Mouse (Mus musculus): ENCODE results near the gene Pwwp2b. TPM values are rescaled to one million over a fixed set of nuclear protein-coding genes. Genes with fewer than 3 reads are reported as not detected.

Pwwp2b gene
- polyA plus RNA-seq, 1 experiment from 2014 or later = 5.0 TPM

GRCm38 (mm10) chr7:139299424-139299823 is 51.1 kb downstream of the Pwwp2b start:
- H3K27ac ChIP-seq (replicated peaks; ENCODE audit: low read depth, low read length) = no peak overlapping the region
- no peaks in the 10 kb centered on the region for H3K27me3 ChIP-seq (ENCODE audit: control insufficient read depth, insufficient read depth, low read length)
- 15% methylated on average over 8 of the region's 8 CpGs for WGBS
- ATAC-seq (replicated peaks; ENCODE audit: insufficient number of reproducible peaks, low FRiP score, low TSS enrichment, low read depth) = 0 out of 2 replicates have a peak, but pooled peaks have one; percentile 40
- H3K4me1 ChIP-seq (ENCODE audit: control insufficient read depth, insufficient read depth, low read length) = peaks cover 3% of the 10 kb centered on the region; the same call in 1 of the 2 replicates
- H3K4me3 ChIP-seq (ENCODE audit: low read depth, low read length) = no peak overlapping the region
- no peaks in the 10 kb centered on the region for H3K9me3 ChIP-seq (replicated peaks; ENCODE audit: control insufficient read depth, low read length)
- DNase-seq (ENCODE audit: low spot score) = peak; percentile 87
- H3K36me3 ChIP-seq (replicated peaks; ENCODE audit: control insufficient read depth, insufficient read depth, low read depth, low read length) = no peaks in the 10 kb centered on the region
- no peak overlapping the region for H3K9ac ChIP-seq (replicated peaks; ENCODE audit: low read length)
- H3K4me2 ChIP-seq (ENCODE audit: low read depth, low read length) = no peak overlapping the region

DNA sequence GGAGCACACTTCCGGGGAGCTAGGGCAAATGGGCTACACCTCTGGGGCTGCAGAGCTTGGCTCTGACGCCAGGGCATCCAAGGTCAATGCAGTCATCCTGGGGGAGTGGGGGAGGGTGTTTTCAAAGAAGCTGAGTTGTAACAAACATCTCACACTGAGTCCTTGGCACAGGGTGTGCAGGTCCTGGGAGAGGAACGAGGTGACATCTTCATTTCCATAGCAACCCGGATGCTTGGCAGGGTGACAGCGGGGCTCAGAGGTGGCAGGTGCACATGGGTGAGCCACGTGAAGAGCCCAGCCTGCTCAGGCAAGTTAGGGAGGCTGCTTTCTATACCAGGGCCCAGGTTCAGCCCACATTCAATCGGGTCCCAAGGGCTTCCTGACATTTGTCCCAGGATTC is 52.1 kb downstream of the Pwwp2b start:
- no peak for ATAC-seq (replicated peaks; ENCODE audit: insufficient number of reproducible peaks, low FRiP score, low TSS enrichment, low read depth)
- Histone ChIP-seq H3K9me3 (replicated peaks; ENCODE audit: control insufficient read depth, low read length) (no peaks in the 10 kb centered on the region), H3K27me3 (ENCODE audit: control insufficient read depth, insufficient read depth, low read length) (no peaks in the 10 kb centered on the region), H3K27ac (replicated peaks; ENCODE audit: low read depth, low read length) (no peak overlapping the region), H3K4me3 (ENCODE audit: low read depth, low read length) (no peak overlapping the region), H3K36me3 (replicated peaks; ENCODE audit: control insufficient read depth, insufficient read depth, low read depth, low read length) (no peaks in the 10 kb centered on the region), H3K9ac (replicated peaks; ENCODE audit: low read length) (no peak overlapping the region), H3K4me2 (ENCODE audit: low read depth, low read length) (no peak overlapping the region), H3K4me1 (ENCODE audit: control insufficient read depth, insufficient read depth, low read length) (peaks cover 3% of the 10 kb centered on the region; the same call in 1 of the 2 replicates)
- WGBS = 62% methylated on average over 7 of the region's 7 CpGs
- DNase-seq (ENCODE audit: low spot score) = no peak

DNA sequence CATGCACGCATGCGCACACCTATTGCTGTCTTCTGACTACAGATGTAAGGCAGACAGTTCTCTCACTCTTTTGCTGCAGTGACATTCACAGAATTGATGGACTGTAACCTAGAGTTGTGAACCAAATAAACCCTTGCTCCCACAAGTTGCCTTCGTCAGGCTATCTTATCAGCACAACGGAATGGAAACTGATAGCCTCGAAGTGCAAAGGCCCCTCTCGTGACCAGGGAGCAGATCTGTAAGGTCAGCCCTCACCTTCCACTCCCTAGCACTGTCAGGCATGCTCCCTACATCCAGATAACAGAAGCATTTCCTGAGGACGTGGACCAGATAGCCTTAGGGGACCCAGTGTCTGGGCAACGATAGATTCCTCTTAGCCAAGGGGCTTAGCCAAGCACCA is 53.2 kb downstream of the Pwwp2b start:
- no peaks in the 10 kb centered on the region for H3K27me3 ChIP-seq (ENCODE audit: control insufficient read depth, insufficient read depth, low read length)
- no peak for ATAC-seq (replicated peaks; ENCODE audit: insufficient number of reproducible peaks, low FRiP score, low TSS enrichment, low read depth)
- no peak overlapping the region for H3K9ac ChIP-seq (replicated peaks; ENCODE audit: low read length)
- H3K4me2 ChIP-seq (ENCODE audit: low read depth, low read length) = no peak overlapping the region
- peaks cover 3% of the 10 kb centered on the region; the same call in 1 of the 2 replicates for H3K4me1 ChIP-seq (ENCODE audit: control insufficient read depth, insufficient read depth, low read length)
- H3K36me3 ChIP-seq (replicated peaks; ENCODE audit: control insufficient read depth, insufficient read depth, low read depth, low read length) = no peaks in the 10 kb centered on the region
- no peak overlapping the region for H3K4me3 ChIP-seq (ENCODE audit: low read depth, low read length)
- 69% methylated on average over 8 of the region's 8 CpGs for WGBS
- no peaks in the 10 kb centered on the region for H3K9me3 ChIP-seq (replicated peaks; ENCODE audit: control insufficient read depth, low read length)
- DNase-seq (ENCODE audit: low spot score) = no peak
- no peak overlapping the region for H3K27ac ChIP-seq (replicated peaks; ENCODE audit: low read depth, low read length)

DNA sequence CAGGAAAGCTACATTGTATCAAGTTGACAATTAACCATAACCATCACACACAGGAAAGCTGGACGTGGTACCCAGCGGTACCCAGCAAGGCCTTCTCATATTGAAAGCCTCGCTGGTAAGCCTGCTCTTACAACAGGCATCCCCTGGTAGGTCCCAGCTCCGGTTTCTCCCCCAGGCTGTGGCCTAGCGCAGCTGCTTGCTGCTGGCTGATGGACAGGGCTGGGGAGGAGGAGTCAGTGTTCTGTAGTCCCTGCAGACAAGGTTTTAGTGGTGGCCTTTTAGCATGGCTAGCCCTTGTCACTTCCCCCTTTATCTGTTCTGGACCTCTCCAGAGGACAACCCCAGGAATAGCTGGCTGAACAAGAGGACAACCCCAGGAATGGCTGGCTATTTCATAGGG is 54.0 kb downstream of the Pwwp2b start:
- Histone ChIP-seq H3K4me1 (ENCODE audit: control insufficient read depth, insufficient read depth, low read length) (peaks cover 3% of the 10 kb centered on the region; the same call in 1 of the 2 replicates), H3K4me2 (ENCODE audit: low read depth, low read length) (no peak overlapping the region), H3K27me3 (ENCODE audit: control insufficient read depth, insufficient read depth, low read length) (no peaks in the 10 kb centered on the region), H3K36me3 (replicated peaks; ENCODE audit: control insufficient read depth, insufficient read depth, low read depth, low read length) (no peaks in the 10 kb centered on the region), H3K27ac (replicated peaks; ENCODE audit: low read depth, low read length) (no peak overlapping the region), H3K4me3 (ENCODE audit: low read depth, low read length) (no peak overlapping the region), H3K9me3 (replicated peaks; ENCODE audit: control insufficient read depth, low read length) (no peaks in the 10 kb centered on the region), H3K9ac (replicated peaks; ENCODE audit: low read length) (no peak overlapping the region)
- 33% methylated on average over 5 of the region's 5 CpGs for WGBS
- ATAC-seq (replicated peaks; ENCODE audit: insufficient number of reproducible peaks, low FRiP score, low TSS enrichment, low read depth) (no peak), DNase-seq (ENCODE audit: low spot score) (peak; percentile 25)

DNA sequence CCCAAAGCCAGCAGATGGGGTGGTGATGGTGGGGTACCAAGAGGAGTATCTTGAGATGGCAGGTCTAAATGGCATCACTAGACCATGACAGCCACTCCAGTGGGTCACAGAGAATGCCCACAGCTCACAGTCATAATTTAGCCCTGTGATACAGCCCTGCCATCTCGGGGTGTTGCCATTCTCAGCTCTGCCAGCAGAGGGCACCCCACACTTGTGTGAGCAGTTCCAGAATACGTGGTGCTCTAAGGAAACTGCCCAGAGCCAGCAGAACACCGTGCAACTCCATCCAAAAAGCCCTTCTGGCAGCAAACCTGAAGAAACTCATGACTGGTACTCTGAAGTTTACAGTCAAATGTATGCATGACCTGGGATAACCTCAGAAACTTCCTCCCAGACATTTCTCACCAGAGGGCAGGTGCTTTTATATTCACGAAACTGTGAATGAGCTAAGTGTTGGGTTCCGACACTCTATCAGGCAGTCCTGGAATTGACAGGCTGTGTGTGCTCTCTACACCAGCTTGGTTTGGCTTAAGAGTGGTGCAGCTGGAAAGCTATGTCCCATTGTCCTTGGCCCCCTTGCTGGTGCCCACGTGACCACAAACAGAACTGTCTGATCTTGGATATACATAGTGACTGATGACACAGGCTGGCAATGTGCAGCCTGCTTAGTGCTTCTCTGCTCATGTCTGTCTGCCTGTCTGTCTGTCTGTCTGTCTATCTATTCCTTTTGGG is 55.2 kb downstream of the Pwwp2b start:
- no peaks in the 10 kb centered on the region for H3K36me3 ChIP-seq (replicated peaks; ENCODE audit: control insufficient read depth, insufficient read depth, low read depth, low read length)
- H3K9me3 ChIP-seq (replicated peaks; ENCODE audit: control insufficient read depth, low read length) = no peaks in the 10 kb centered on the region
- H3K9ac ChIP-seq (replicated peaks; ENCODE audit: low read length) = no peak overlapping the region
- no peak overlapping the region for H3K4me2 ChIP-seq (ENCODE audit: low read depth, low read length)
- H3K4me3 ChIP-seq (ENCODE audit: low read depth, low read length) = no peak overlapping the region
- H3K4me1 ChIP-seq (ENCODE audit: control insufficient read depth, insufficient read depth, low read length) = peaks cover 3% of the 10 kb centered on the region; the same call in 1 of the 2 replicates
- H3K27ac ChIP-seq (replicated peaks; ENCODE audit: low read depth, low read length) = no peak overlapping the region
- DNase-seq (ENCODE audit: low spot score) (peak; percentile 89), ATAC-seq (replicated peaks; ENCODE audit: insufficient number of reproducible peaks, low FRiP score, low TSS enrichment, low read depth) (peak; percentile 47)
- no peaks in the 10 kb centered on the region for H3K27me3 ChIP-seq (ENCODE audit: control insufficient read depth, insufficient read depth, low read length)
- 40% methylated on average over 6 of the region's 6 CpGs for WGBS

DNA sequence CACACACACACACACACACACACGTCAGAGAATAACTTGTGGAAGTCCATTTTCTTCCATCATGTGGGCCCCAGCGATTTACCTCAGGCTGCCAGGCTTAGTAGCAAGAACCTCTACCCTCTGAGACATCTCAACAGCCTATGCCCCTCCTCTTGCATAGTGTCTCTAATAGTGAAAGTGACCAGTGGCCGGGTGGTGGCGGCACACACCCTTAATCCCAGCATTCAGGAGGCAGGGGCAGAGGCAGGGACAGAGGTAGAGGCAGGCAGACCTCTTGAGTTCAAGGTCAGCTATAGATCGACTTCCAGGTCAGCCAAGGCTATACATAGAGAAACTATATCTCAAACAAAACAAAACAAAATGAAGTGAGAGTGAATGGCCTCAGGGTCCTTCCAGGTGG is 56.0 kb downstream of the Pwwp2b start:
- Histone ChIP-seq H3K4me2 (ENCODE audit: low read depth, low read length) (no peak overlapping the region), H3K4me1 (ENCODE audit: control insufficient read depth, insufficient read depth, low read length) (peaks cover 1% of the 10 kb centered on the region; the same call in 1 of the 2 replicates), H3K4me3 (ENCODE audit: low read depth, low read length) (no peak overlapping the region), H3K27ac (replicated peaks; ENCODE audit: low read depth, low read length) (no peak overlapping the region), H3K27me3 (ENCODE audit: control insufficient read depth, insufficient read depth, low read length) (no peaks in the 10 kb centered on the region), H3K9ac (replicated peaks; ENCODE audit: low read length) (no peak overlapping the region), H3K9me3 (replicated peaks; ENCODE audit: control insufficient read depth, low read length) (no peaks in the 10 kb centered on the region), H3K36me3 (replicated peaks; ENCODE audit: control insufficient read depth, insufficient read depth, low read depth, low read length) (no peaks in the 10 kb centered on the region)
- DNase-seq (ENCODE audit: low spot score) (no peak), ATAC-seq (replicated peaks; ENCODE audit: insufficient number of reproducible peaks, low FRiP score, low TSS enrichment, low read depth) (no peak)
- WGBS = 44% methylated on average over 5 of the region's 5 CpGs

DNA sequence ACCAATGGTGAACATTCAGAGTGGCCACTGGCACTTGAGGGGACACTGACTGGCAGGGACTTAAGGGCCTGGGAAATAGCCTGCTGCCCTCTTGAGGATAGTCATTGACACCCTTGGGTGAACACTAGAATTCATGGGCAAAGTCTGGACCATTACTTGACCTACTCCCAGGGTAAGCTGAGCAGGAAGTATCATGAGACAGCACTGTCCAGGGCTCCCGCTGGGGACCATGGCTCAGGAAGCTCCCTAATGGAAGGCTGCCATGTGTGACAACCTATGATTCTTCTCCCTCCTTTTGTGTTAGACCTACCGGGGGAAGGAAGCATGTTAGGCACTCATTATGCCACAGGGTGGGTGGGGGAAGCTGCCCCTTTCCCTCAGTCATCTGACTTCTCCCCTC is 58.8 kb downstream of the Pwwp2b start:
- H3K4me1 ChIP-seq (ENCODE audit: control insufficient read depth, insufficient read depth, low read length) = no peaks in the 10 kb centered on the region
- WGBS = 88% methylated on average over 2 of the region's 2 CpGs
- H3K27ac ChIP-seq (replicated peaks; ENCODE audit: low read depth, low read length) = no peak overlapping the region
- no peaks in the 10 kb centered on the region for H3K27me3 ChIP-seq (ENCODE audit: control insufficient read depth, insufficient read depth, low read length)
- no peak overlapping the region for H3K4me3 ChIP-seq (ENCODE audit: low read depth, low read length)
- H3K4me2 ChIP-seq (ENCODE audit: low read depth, low read length) = no peak overlapping the region
- no peaks in the 10 kb centered on the region for H3K36me3 ChIP-seq (replicated peaks; ENCODE audit: control insufficient read depth, insufficient read depth, low read depth, low read length)
- no peak overlapping the region for H3K9ac ChIP-seq (replicated peaks; ENCODE audit: low read length)
- DNase-seq (ENCODE audit: low spot score) (no peak), ATAC-seq (replicated peaks; ENCODE audit: insufficient number of reproducible peaks, low FRiP score, low TSS enrichment, low read depth) (no peak)
- no peaks in the 10 kb centered on the region for H3K9me3 ChIP-seq (replicated peaks; ENCODE audit: control insufficient read depth, low read length)

DNA sequence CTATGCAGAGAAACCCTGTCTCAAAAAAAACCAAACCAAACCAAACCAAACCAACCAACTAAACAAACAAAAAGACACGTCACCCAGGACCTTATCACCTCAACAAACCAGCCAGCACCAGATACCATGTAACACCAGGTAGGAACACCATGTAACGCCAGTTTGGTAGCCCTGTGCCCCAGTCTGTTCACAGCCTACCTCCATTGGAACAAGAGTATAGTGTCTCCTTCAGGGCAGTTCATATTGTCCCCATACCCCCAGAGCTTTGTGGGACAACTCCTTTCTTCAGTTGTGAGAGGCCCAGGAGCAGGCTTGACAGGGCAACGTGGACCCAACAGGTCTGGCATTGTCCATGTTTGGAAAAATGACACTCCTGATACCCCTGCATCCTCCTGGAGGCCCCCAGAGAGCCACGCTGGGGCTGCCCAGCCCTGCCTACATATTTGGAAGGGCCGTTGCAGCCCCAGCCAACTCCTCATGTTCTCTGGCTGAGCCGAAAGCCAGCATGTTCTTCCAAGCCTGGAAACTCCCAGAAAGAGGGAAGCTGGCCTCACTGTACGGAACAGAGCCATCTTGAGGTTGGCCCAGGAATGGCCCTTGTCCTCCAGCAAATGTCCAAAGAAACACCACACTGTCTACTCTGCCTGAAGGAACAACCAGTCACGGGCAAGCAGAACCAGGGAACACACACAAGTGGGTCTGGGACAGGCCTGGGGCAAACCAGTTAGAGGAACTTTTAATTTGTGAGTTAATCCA is 60.0 kb downstream of the Pwwp2b start:
- Histone ChIP-seq H3K4me3 (ENCODE audit: low read depth, low read length) (no peak overlapping the region), H3K9ac (replicated peaks; ENCODE audit: low read length) (no peak overlapping the region), H3K27ac (replicated peaks; ENCODE audit: low read depth, low read length) (no peak overlapping the region), H3K9me3 (replicated peaks; ENCODE audit: control insufficient read depth, low read length) (no peaks in the 10 kb centered on the region), H3K4me1 (ENCODE audit: control insufficient read depth, insufficient read depth, low read length) (no peaks in the 10 kb centered on the region), H3K36me3 (replicated peaks; ENCODE audit: control insufficient read depth, insufficient read depth, low read depth, low read length) (no peaks in the 10 kb centered on the region), H3K4me2 (ENCODE audit: low read depth, low read length) (no peak overlapping the region), H3K27me3 (ENCODE audit: control insufficient read depth, insufficient read depth, low read length) (no peaks in the 10 kb centered on the region)
- peak; percentile 38 for DNase-seq (ENCODE audit: low spot score)
- WGBS = 70% methylated on average over 8 of the region's 8 CpGs
- ATAC-seq (replicated peaks; ENCODE audit: insufficient number of reproducible peaks, low FRiP score, low TSS enrichment, low read depth) = no peak

Measured in embryonic facial prominence, embryonic 11.5 days (tissue).